Mouse (Mus musculus) left cerebral cortex, adult 2 months (tissue): ENCODE measurements around the gene Nicn1. TPM values are rescaled to one million over a fixed set of nuclear protein-coding genes. Genes with fewer than 3 reads are reported as not detected.

Experiments used
- DNase-seq, 2 experiments: peaks; one replicate each; pipeline ENCODE4 v3.0.0; 2021 to 2022; ENCODE audit warnings: low spot score in 2 of 2, mixed read lengths in 1 of 2; ENCODE audit errors: extremely low spot score in 1 of 2
- H3K27ac ChIP-seq: fragments of 200-600 bp; 2 replicates; pipeline ENCODE4 v1.8.1; 2022
- H3K4me3 ChIP-seq: fragments of 200-600 bp; 2 replicates; pipeline ENCODE4 v1.8.1; 2022
- CTCF ChIP-seq: fragments of 200-600 bp; IDR thresholded peaks from 2 replicates; pipeline ENCODE4 v1.8.1; 2022; ENCODE audit warnings: antibody characterized with exemption, mild to moderate bottlenecking, moderate library complexity
- intact Hi-C: fragments of 180-260 bp; cut with DNase I; formaldehyde crosslinking; loops from one replicate; pipeline ENCODE4 v1.15.1; 2025
- total RNA-seq, 2 experiments: library from RNA; stranded (reverse); gene quantifications; 2 replicates each; pipeline ENCODE4 v1.2.3; 2021

Gene Nicn1
- total RNA-seq, 2 experiments from 2014 or later, result 122 to 130 TPM

GRCm38 (mm10) chr9:108340258-108341138 is 50.3 kb downstream of the Nicn1 start:
- intact Hi-C loops, result no loop called here
- peak overlapping the region; percentile 70 for H3K4me3 ChIP-seq
- H3K27ac ChIP-seq, result peak overlapping the region; percentile 86
- DNase-seq, result no peak
- no peak for TF ChIP-seq CTCF

DNA sequence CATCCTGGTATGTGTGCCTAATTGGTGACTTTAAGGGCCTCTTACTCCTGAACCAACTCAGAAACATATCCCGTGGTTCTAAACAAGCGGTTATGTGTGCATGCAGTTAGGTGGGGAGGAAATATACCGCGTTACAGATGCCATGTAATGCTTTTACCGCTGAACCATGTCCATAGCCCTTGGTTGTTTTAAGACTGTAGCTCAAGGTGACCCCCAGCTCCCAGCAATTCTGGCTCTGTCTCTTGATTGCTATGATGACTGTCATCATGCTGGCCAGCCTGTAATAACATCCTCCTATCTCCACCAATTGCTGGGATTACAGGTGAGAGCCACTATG is 50.9 kb downstream of the Nicn1 start:
- Histone ChIP-seq H3K27ac (no peak overlapping the region; the same call in 1 of the 2 replicates), H3K4me3 (no peak overlapping the region)
- DNase-seq, result no peak
- intact Hi-C loops, result no loop called here
- TF ChIP-seq CTCF, result no peak

- Histone ChIP-seq H3K4me3 (no peak overlapping the region), H3K27ac (peak overlapping the region; percentile 73; the same call in 1 of the 2 replicates)
- DNase-seq, result no peak
- intact Hi-C loops, result no loop called here
- no peak for TF ChIP-seq CTCF
These were observed 51.6 kb downstream of the Nicn1 start for GRCm38 (mm10) chr9:108341801-108342200.

- intact Hi-C loops, result no loop called here
- no peak; the same call in 1 of the 2 replicates for TF ChIP-seq CTCF
- H3K27ac ChIP-seq, result peak overlapping the region; percentile 73
- no peak overlapping the region for H3K4me3 ChIP-seq
- DNase-seq, result no peak
These were observed 52.1 kb downstream of the Nicn1 start for GRCm38 (mm10) chr9:108342301-108342831.

- no peak for DNase-seq
- intact Hi-C loops, result no loop called here
- H3K4me3 ChIP-seq, result no peak overlapping the region
- H3K27ac ChIP-seq, result no peak overlapping the region
- TF ChIP-seq CTCF, result no peak
These were observed 53.1 kb downstream of the Nicn1 start for GRCm38 (mm10) chr9:108343331-108343730.

DNA sequence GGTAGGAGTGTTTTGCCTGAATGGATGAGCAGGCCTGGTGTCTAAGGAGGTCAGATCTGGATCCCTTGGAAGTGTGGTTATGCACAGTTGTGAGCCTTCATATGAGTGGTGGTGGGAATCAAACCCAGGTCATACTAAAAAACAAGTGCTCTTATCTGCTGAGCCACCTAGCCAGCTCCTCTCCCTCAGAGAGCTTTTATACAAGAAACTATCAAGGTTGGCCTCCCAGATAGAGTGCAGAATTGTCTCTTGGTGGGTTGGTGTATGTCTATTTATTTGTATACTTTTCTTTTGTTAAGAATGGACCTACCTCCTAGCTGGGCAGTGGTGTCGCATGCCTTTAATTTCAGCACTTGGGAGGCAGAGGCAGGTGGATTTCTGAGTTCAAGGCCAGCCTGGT is 53.6 kb downstream of the Nicn1 start:
- TF ChIP-seq CTCF, result no peak
- intact Hi-C loops, result no loop called here
- H3K27ac ChIP-seq, result no peak overlapping the region
- no peak overlapping the region for H3K4me3 ChIP-seq
- no peak for DNase-seq

DNA sequence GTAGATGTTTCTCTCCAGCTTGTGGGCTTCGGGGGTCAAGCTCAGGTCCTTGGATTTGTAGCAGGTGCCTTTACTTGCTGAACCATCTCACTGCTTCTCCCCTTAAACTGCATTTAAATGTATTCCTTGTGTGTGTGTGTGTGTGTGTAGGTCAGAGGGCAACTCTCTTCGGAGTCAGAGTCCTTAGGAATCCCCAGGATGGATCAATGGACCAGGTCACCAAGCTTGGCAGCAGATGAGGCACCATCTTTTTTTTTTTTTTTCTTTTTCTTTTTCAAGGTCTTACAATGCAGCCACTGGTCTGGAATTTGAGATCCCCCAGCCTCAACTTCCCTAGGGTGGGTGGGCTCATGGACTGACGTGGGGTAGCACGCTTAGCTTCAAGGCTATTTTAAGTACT is 54.2 kb downstream of the Nicn1 start:
- DNase-seq, result no peak
- intact Hi-C loops, result no loop called here

More for the DNA sequence above, 54.2 kb downstream of the Nicn1 start:
- Histone ChIP-seq H3K4me3 (no peak overlapping the region), H3K27ac (no peak overlapping the region)
- no peak for TF ChIP-seq CTCF

Other genes with a start within 250 kb of the Nicn1 start
- gene Gmppb, start 241.2 kb upstream of the Nicn1 start, total RNA-seq, result 10 to 100 TPM; 16.5 to 17.4 TPM
- gene Amigo3, start 237.3 kb upstream of the Nicn1 start, total RNA-seq, result 1 to 10 TPM; 1.9 to 2.1 TPM
- not detected for gene Mst1, start 210.0 kb upstream of the Nicn1 start, total RNA-seq
- 100 to 1,000 TPM; 107 to 108 TPM for gene Rnf123, start 207.1 kb upstream of the Nicn1 start, total RNA-seq
- 10 to 100 TPM; 31.0 to 31.8 TPM for gene Apeh, start 195.8 kb upstream of the Nicn1 start, total RNA-seq
- gene Bsn, start 100.0 kb upstream of the Nicn1 start, total RNA-seq, result 100 to 1,000 TPM; 300 to 320 TPM
- gene Dag1, start 26.5 kb upstream of the Nicn1 start, total RNA-seq, result 10 to 100 TPM; 77.4 to 77.5 TPM
- 10 to 100 TPM; 32.1 to 38.0 TPM for gene Amt, start 6.4 kb downstream of the Nicn1 start, total RNA-seq
- 100 to 1,000 TPM; 154 to 159 TPM for gene Rhoa, start 15.7 kb downstream of the Nicn1 start, total RNA-seq
- 10 to 100 TPM; 29.3 to 35.4 TPM for gene Tcta, start 15.7 kb downstream of the Nicn1 start, total RNA-seq
- 10 to 100 TPM; 90.0 to 94.1 TPM for gene Gpx1, start 48.5 kb downstream of the Nicn1 start, total RNA-seq
- gene Usp4, start 57.4 kb downstream of the Nicn1 start, total RNA-seq, result 100 to 1,000 TPM; 122 to 124 TPM
- 1 to 10 TPM; 2.0 to 3.3 TPM for gene 1700102P08Rik, start 102.4 kb downstream of the Nicn1 start, total RNA-seq
- gene Ccdc36, start 138.1 kb downstream of the Nicn1 start, total RNA-seq, result under 1 TPM; 0.26 to 0.29 TPM
- gene BC048562, start 146.1 kb downstream of the Nicn1 start, total RNA-seq, result not detected
- gene Ccdc71, start 170.1 kb downstream of the Nicn1 start, total RNA-seq, result 10 to 100 TPM; 31.3 to 44.6 TPM
- gene Klhdc8b, start 171.2 kb downstream of the Nicn1 start, total RNA-seq, result 10 to 100 TPM; 30.7 to 32.8 TPM
- 10 to 100 TPM; 28.2 to 29.4 TPM for gene Lamb2, start 189.3 kb downstream of the Nicn1 start, total RNA-seq
- gene Usp19, start 200.2 kb downstream of the Nicn1 start, total RNA-seq, result 100 to 1,000 TPM; 153 to 167 TPM
- gene Qars, start 217.3 kb downstream of the Nicn1 start, total RNA-seq, result 10 to 100 TPM; 75.3 to 78.0 TPM
- gene Qrich1, start 226.4 kb downstream of the Nicn1 start, total RNA-seq, result 100 to 1,000 TPM; 140 to 155 TPM